Mouse (Mus musculus) layer of hippocampus, adult 9-10 months (tissue): ENCODE results near the gene Trrap.
"Not testable (repeated sequence)": the region's sequence is repeated elsewhere in the genome, so short reads cannot be mapped to it uniquely, and the experiment has no call there.

Experiments
- DNase-seq: peaks from one replicate; pipeline ENCODE4 v3.0.0; 2022; ENCODE audit warnings: low spot score

The Trrap gene

DNA sequence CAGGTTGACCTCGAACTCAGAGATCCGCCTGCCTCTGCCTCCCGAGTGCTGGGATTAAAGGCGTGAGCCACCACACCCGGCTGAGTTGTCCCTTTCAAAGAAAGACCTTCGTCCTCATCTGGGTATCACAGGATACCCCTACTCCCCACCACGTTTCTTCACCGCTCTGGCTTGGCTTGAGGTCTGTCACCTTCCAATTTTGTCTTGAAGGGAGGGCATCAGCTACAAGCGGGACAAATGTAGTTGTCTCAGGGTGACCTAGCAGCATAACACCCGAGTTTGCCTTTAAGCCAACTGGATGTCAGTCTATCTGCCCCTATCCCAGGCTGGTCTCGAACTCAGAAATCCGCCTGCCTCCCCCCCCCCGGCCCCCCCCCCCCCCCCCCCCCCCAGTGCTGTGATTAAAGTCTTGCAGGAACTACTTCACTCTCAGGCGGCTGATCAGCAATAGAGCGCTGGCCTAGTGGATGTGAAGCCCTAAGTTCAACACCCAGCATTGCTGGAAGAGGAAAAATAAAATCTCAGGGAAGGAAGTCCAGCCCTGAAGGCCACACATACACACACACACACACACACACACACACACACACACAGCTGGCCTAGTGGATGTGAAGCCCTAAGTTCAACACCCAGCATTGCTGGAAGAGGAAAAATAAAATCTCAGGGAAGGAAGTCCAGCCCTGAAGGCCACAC, at the start of gene Trrap:
Gene Trrap, plus strand, starts transcription at position 627 of the 693 bp plus-strand sequence.
- DNase-seq: not testable (repeated sequence)

DNA sequence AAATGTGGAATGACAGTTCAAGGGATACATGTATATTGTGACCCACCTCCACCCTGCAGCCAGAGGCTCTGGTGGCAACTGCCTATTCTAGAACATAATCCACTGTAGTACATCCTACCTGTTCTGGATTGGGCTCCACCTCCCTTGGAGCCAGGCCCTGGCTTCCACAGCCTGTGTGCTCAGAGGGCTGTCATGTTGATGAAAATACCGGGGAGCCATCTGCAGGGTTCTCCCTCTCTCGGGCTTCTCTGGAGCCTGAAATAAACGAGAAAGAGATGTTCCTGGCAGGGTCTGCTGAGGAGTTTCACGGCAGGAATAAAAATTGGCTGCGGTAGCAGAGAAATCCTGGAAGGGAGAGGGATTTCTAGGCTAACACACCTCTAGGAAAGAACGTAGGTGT, 47.8 kb upstream of the Trrap start:
- no peak for DNase-seq

DNA sequence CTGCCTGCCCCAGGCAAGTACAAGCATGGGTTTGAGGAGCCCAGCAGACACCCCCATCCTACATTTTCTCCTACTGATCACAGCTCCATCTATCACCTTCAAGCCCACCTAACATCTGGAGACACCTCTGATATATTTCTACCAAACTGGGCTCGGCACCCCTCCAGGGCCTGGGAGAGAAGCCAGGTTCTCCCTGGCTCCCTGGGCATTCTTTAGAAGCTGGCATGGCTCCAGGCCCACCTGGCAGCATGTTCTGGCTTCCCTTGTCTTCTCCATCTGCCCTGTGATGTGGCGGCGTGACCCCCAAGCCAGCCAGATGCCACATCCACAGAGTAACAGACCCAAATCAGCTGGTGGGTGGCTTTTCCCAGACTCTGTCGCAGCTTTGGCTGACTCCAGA, 47.3 kb upstream of the Trrap start:
- no peak for DNase-seq

DNA sequence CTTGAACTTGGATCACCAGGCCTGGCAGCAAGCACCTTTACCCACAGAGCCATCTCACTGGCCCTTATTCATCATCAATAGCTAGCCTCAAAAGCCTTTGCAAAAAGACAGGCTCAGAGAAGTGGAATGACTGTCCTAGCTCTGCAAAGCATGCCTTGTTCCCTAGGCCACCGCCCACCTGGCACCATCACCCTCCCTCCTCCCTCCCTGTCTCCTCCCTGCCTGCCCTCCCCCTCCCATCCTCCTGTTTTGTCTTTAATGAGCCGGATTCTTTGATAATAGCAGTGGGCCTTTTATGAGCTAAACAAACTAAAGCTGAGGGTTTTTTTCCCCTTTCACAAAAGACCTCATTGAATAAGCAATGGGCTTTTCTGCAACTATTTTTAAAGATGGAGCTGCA, 42.6 kb upstream of the Trrap start:
- no peak for DNase-seq

DNA sequence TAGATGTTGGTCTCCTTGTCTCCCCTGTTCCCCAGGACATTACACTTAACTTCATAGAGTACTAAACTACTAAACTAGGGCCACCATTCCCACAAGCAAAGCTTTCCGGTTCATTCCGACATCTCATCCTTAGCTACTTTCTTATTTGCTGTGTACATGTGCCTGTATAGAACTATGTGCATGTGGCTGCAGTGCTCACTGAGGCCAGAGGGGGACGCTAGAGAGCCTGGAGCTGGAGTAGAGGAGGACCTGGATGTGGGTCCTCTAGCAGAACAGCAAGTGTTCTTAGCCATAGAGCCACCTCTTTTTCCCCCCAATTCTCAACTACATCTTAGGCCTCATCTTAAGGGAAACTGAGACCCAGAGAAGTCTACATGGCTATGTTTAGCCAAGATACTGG, 42.0 kb upstream of the Trrap start:
- DNase-seq: no peak

DNA sequence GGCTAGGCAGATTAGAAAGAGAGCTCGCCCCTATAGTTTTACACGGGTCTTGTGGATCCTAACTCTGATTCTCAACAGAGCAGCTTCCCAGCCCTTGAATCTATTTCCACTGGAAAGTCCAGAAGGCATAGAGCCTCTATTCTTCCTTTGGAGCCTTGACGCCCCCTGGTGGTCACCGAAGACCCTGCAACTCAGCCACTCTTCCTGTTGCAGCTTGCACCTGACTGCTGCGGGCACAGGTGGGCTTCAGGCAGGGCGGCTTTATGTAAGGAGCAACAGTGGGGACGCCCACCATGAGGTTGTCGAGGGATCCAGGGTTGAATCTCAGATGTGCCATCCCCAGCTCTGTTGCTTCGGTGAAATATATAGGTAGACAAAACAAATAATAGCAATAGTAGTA, 40.4 kb upstream of the Trrap start:
- DNase-seq: peak; percentile 48

DNA sequence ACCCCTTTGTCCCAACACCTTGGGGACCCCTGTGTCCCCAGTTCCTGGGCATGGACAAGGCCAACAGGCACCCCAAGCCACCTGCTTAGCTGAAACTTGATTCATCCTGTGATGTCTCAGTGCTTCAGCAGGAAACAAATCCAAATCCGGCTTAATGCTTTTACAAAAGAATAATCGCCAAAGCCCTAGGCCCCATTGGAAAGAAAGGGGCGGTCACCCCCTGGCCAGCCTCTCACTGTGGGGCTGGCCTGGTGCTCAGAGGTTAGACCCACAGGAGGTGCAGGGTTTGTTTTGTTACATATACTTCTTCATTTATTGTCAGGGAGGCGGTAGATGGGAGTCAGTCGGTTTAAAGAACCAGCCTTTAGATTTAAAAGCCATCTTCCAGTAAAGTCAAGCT, 39.3 kb upstream of the Trrap start:
- no peak for DNase-seq

DNA sequence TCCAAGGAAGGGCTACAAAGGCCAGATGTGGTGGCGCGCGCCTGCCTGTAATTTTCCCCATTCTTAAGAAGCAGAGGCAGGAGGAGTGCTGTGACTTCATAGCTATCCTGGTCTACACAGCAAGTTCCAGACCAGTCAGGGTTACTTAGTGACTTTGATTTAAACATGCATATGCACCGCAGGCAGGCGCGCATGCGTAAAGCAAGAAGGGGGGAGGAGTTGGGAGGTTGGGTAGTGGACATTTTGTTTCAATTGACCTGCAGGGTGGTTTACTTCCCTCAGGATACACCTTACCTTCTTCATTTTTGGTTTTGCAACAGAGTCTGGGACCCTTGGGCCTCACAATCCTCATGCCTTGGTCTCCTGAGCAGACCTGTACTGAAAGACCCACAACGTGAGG, 38.3 kb upstream of the Trrap start:
- DNase-seq: no peak

DNA sequence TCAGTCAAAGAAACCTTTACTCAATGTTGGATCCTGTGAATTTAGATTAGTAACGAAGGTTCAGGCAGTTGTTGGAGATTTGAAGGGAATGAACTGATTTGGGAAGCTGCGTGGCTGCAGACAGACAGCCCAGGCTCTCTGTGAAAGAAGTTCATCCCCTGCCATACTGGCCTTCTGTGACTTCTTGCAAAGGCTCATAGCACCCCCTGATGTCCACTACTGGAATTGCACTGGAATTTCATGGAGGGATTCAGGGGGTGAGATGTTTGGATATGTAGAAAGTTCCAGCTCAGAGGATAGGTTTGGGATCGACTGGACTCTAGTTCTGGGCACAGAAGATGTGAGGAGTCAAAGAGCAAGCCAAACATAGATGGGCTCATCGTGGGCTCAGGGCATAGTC, 33.6 kb upstream of the Trrap start:
- peak; percentile 66 for DNase-seq

DNA sequence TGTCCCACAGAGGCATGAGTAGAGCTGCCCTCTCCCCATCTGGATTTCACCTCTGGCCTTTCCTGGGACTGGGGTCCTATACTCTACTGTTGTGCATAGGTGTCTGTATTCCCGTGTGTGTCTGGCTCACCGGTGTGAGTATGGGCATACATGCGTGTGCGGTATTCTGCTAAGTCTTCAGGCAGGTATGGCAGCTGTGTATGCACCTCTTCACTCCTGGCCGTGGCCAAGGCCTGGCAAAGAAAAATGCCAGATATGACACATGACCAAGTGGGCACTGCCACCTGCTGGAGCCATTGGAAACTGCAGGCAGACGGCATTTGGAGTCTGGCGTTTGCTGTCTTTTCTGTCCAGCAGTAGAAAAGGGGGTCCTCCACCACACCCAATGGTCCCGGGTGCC, 32.6 kb upstream of the Trrap start:
- peak; percentile 46 for DNase-seq

DNA sequence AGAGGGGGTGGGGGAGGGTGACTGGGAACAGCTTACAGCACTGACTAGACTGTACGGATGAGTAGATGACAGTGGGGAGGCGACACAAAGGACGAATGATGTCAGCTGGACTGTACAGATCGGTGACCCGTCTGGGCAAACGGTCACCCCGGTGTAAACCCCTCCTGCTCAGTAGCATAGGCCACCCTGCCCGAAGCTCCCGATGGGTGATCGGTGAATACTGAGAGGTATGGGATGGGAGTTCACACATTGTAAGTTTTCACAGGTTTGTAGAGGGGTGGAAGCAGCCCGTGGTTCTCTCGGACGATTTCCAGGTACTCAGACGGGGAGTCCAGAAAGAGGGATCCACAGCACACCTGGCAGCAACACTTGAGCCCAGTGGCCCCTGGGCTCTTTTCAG, 30.4 kb upstream of the Trrap start:
- DNase-seq: no peak

DNA sequence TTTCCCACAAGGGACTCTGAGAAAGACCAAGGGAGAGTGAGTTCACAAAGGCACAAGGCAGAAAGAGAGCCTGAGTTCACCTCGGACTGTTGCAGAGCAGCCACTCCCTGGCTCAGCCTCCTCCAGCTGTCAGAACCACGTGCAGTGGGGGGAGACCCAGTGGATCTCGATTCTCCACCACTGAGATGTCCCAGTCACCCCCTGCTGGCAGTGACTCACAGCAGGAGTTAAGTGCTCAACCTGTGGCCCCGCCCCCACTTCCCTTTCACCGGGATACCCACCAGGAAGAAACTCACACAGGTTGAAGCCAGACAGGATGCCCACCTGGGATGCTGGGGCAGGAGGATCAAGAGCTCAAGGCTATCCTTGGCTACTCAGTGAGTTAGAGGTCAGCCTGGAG, 15.1 kb upstream of the Trrap start:
- DNase-seq: no peak

DNA sequence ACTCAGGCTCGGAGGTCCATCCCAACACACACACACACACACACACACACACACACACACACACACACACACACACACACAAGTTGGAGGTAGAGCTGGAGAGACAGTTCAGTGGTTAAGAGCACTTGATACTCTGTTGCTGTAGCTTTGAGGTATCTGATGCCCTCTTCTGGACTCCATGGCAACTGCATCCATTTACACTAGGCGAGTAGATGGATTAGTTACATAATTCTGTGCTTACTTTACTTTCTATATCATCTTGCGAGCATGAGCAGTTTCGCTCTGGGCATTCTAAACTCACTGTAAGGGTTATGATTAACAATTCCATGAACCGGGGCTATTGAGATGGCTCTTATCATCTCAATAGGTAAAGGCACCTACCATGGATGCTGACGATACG, 14.5 kb upstream of the Trrap start:
- DNase-seq: peak; percentile 75

DNA sequence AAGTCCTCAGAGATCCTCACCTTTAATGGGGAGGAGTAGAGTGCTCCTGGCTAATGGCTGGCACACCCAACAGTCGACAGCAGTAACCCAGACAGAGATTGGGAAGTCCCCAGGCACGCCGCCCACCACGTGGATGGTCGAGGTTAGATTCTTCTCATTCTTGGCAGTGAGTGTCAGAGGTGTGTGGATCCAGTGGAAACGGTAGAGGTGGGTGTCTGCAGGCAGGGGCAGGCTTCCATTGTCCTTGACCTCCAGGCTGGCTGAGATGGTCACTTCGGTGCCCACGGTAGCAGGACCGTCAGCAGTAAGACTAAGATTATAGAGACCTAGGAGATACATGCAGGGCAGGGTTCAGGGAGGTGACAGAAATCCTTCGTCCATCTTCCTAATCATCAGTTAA, 12.3 kb upstream of the Trrap start:
- no peak for DNase-seq

DNA sequence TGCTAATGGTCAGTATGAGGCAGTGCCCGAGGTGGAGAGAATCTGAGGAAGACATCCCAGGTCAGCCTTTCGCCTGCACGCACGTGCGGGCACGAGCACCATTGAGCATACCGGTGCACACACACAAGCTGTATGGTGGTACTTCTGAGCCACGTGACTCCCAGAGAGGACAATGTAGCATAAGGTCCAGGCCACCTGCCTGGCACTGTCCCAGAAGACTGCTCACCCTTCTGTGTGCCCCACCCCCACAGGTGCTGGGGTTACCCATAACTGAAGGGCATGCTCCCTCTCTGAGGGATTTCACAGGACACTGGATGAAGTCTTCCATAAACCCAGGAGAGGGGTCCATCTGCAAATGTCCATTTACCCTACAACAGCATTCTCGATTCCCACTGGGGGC, 10.1 kb upstream of the Trrap start:
- DNase-seq: no peak

DNA sequence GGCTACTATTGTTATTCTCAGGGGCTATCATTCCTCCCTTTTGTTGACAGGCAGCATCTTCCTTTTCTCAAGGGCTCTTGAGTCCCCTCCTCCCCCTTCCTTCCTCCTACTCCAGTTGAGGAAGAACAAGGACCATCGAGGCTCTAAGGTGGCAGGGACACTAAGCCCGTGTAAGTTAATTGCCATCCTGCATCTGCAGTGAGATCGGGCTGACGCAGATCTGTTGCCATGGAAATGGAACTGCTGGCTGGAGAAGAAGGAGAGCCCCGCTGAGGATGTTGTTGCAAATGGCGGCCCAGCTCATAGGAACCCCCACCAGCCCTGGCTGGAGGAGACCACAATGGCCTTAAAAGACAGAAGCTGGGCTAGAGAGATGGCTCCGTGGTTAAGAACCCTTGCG, 9.1 kb upstream of the Trrap start:
- no peak for DNase-seq

DNA sequence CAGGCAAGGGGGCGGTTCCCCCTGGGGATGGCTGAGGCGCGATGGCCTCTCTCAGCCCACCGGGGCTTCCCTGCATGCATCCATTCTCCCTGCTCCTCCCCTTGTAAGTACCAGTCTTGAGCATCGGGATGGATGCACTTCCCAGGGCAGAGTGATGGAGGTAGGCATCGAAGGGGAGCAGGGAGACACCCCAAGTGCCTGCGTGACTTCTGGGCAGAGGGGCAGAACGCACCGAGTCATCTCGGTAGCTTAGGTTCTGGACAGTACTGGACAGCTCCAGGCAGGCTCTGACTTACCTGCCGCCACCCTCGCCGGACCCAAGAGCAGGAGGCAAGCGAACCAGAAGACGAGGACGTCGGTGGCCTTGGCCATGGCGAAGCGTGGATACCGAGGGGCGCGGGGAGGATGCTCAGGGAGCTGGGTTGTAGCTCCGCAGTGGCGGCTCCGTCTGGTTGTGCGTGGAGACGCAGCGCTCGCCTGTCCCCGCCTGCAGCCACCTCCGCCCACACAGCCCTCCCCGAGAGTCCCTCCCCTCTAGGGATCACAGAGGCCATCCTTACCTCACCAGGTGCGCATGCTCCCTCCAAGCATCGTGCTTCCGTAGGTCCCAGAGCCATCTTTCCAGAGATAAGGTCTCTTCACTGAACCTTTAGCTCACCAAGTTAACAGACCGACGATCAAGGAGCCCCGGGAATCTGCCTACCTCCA, 6.2 kb upstream of the Trrap start, which contains the start of gene Tmem130:
Gene Tmem130, minus strand, starts transcription at position 658 of the 708 bp plus-strand sequence.
- DNase-seq: no peak

DNA sequence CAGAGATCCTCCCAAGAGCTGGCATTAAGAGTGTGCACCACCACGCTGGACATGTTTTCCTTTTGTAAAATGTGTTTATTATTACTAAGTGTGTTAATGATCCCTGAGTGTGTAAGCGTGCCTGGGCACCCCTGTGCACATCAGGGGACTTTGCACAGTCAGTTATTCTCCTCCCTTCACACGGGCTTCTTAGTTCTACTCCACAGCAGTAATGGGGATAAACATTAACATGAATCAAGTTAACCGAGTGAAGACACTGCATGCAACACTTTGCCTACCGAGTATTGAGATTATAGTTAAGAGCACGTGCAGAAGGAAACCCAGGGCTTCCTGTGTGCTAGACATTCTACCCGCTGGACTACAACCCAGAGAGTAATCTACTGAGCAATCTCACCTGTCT, 1.5 kb upstream of the Trrap start:
- DNase-seq: no peak

DNA sequence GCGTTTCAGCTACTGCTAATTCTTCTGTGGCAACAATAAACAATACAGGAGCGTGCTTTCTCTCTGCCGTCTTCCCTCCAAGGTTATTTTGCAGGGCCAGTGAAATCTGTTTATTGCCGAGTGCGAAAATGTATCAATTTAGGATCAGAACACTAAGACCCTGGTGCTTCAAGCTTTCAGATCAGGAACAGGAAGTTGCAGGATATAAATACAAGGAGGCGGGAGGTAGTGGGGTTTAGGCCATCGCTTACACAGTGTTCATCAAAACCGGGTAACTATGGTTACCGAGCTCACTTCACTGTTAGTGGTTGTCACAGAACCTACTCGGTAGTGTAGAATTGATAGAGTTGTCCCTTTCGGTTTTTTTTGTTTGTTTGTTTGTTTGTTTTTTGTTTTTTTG, 886 bp upstream of the Trrap start:
- DNase-seq: no peak

DNA sequence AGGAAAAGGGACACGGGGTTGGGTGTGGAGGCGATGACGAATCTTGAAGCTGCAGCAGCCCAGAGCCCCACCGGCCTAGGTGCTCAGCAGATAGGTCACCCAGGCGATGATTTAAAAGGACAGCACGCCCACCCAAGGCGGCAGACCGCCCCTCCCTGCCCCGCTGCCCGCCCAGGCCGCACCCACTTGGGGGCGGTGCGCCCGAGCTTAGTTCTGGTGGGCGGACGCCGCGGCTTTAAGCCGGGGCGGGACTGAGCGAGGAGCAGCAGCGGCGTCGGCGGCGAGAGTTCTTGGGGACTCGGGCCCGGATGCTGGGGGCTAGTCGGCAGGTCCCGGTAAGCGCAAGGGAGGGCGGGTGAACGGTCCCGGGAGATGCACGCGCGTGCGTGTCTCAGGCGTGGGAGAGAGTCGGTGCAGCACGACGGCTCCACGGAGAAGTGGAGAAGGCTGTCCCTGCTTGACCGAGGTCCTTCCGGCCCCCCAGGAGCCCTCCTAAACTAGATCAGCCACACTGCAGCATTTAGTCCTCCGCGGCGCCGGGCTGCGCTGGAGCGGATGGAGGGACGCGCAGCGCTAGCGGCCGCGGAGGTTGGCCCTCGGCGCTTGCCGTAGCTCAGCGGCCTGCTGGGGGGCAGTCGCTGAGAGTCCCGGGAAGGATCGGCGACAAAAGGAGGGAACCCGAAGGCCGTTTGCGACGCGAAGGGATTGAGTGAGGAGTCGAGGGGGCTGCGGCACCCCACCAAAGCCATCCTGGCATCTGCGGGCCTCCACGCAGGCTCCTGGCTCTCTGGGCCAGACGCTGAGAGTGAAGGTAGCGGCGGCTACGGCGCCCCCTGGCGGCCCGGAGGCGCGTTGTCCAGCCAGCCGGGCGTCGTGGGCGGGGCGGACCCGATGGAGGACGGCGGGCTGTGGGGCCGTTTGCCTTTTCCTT, 644 bp downstream of the Trrap start:
- peak; percentile 83 for DNase-seq

DNA sequence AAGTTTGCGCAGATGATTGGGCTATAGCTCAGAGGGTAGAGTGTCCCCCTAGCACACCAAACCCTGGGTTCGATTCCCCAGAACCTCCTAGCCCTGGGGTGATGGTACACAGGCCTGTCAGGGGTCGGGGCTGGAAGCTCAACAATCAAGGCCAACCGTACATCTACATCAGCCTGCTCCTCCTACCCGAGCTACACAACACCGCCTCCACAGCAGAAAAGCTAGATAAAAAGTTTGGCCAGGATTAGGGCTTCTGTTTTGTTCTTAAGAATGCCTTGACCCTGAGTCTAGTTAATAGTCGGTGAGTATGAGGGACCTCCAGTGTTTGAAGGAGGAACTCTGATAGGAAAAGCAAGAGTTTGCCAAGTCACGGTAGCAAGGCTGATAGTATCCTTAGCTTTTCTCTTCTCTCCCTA, 1.5 kb downstream of the Trrap start:
- DNase-seq: no peak

DNA sequence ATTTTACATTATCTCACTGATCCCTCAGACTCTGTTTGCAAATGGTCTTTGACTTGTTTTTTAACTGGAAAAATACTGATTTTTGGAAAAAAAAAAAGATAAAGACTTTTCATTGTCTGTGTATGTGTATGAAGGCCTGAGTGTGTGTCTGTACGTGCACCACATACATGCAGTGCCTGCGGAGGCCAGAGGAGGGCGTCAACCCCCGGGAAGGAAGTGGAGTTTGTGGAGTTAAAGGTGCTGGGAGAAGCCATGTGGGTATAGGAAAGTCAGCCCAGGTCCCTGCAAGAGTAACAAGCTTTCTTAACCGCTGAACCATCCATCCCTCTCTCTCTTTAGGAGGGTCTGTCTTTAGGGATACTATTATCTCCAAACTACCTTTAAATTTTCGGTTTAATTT, 5.7 kb downstream of the Trrap start:
- no peak for DNase-seq

DNA sequence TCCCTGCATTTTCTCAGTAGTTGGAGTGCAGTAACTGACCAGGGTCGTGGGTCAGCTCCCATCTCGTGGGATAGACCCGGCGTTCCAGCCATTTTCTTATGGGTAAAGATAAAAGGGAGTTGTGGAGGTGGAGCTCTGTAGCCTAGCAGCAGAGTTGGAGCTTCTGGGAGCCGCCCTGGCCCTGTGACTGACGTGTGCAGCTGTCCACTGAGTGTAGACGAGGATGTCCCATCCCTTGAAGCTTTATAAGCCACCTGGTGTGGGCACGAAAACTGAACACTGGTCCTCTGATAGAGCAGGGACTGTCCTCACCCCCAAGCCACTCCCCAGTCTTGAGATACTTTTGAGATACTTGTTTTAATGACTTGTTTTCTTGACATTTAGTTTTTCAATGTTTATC, 13.1 kb downstream of the Trrap start:
- DNase-seq: no peak
